Mouse (Mus musculus): Measurements from ENCODE around the gene Snx21. TPM values are rescaled to one million over a fixed set of nuclear protein-coding genes. Genes with fewer than 3 reads are reported as not detected.

The Snx21 gene
- polyA plus RNA-seq, 1 experiment, result 9.7 TPM

DNA sequence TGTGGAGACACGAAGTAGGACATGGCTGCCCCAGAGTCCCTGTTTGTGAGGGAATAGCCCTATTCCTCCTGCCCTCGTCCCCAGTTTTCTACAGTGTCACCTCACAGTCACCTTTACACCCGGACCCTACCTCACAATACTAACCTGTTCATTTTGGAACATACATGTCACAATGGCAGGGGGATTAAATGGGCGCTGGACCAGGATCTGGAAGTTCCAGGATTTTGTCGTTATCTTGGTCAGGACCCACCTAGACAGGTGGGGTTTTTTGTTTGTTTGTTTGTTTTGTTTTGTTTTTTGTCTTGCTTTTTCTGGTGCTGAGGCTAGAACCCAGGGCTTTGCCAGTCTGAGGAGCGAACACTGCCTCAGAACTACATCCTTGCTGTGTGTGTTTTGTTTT lies 42.8 kb downstream of the Snx21 start, which contains the start of gene Spata25:
TSS of gene Spata25 (minus strand) at position 101 of the 400 bp plus-strand sequence.
- H3K27me3 ChIP-seq (ENCODE audit: control insufficient read depth, insufficient read depth, low read length), result no peaks in the 10 kb centered on the region
- H3K36me3 ChIP-seq (ENCODE audit: control insufficient read depth, insufficient read depth, low read length), result no peaks in the 10 kb centered on the region
- peaks cover 10% of the 10 kb centered on the region for H3K4me1 ChIP-seq (ENCODE audit: control insufficient read depth, insufficient read depth, low read length)
- H3K27ac ChIP-seq (ENCODE audit: control insufficient read depth, insufficient read depth, low read depth, low read length), result peak within 1 kb of the TSS; percentile 80
- no peak for TF ChIP-seq CTCF (IDR thresholded peaks at IDR 0.05; ENCODE audit: control insufficient read depth, insufficient read depth, insufficient replicate concordance, low read depth, low read length)
- peak; percentile 49; the same call in 1 of the 2 replicates for TF ChIP-seq POLR2A (IDR thresholded peaks at IDR 0.05; ENCODE audit: control insufficient read depth, low read depth, low read length)
- H3K4me3 ChIP-seq (ENCODE audit: control insufficient read depth, low read depth, low read length), result peak within 1 kb of the TSS; percentile 23

DNA sequence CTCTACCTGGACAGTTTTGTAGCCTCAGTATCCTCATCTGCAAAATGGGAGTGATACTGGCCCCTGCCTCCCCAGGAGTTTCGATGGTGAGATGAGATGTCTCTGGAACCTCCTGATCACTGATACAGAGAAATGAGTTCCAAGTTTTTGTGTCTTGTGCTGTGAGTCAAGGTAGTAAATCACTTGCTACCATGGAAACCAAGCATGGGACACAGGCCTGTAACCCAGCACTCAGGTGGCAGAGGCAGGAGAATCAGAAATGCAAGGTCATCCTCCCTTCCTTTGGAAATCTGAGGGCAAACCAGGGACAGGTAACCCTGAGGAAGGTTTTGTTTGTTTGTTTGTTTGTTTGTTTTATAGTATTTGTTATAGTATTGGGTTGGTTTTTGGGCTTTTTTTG lies 43.5 kb downstream of the Snx21 start:
- H3K4me1 ChIP-seq (ENCODE audit: control insufficient read depth, insufficient read depth, low read length), result peaks cover 16% of the 10 kb centered on the region
- H3K4me3 ChIP-seq (ENCODE audit: control insufficient read depth, low read depth, low read length), result peak overlapping the region; percentile 23
- H3K27ac ChIP-seq (ENCODE audit: control insufficient read depth, insufficient read depth, low read depth, low read length), result peak overlapping the region; percentile 9; the same call in 1 of the 2 replicates
- no peaks in the 10 kb centered on the region for H3K36me3 ChIP-seq (ENCODE audit: control insufficient read depth, insufficient read depth, low read length)
- TF ChIP-seq CTCF (IDR thresholded peaks at IDR 0.05; ENCODE audit: control insufficient read depth, insufficient read depth, insufficient replicate concordance, low read depth, low read length) (no peak), POLR2A (IDR thresholded peaks at IDR 0.05; ENCODE audit: control insufficient read depth, low read depth, low read length) (no peak)
- no peaks in the 10 kb centered on the region for H3K27me3 ChIP-seq (ENCODE audit: control insufficient read depth, insufficient read depth, low read length)

DNA sequence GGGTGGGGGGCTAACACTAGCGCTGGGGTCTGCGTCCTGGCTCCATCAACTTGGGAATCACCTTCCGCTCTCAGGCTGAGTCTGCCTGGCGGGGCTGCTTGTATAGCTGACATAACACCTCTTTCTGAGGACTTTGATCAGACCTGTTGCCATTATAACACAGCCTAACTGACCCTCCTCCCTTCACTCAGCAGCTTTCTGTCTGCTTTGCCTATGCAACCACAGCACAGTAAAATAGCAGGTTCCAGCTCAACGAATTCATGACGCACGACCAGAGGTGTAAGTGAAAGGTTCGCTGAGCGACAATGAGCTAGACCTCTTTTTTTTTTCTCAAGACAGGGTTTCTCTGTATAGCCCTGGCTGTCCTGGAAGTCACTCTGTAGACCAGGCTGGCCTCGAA lies 45.4 kb downstream of the Snx21 start:
- H3K4me1 ChIP-seq (ENCODE audit: control insufficient read depth, insufficient read depth, low read length), result peaks cover 18% of the 10 kb centered on the region
- TF ChIP-seq CTCF (IDR thresholded peaks at IDR 0.05; ENCODE audit: control insufficient read depth, insufficient read depth, insufficient replicate concordance, low read depth, low read length) (no peak), POLR2A (IDR thresholded peaks at IDR 0.05; ENCODE audit: control insufficient read depth, low read depth, low read length) (no peak)
- H3K27ac ChIP-seq (ENCODE audit: control insufficient read depth, insufficient read depth, low read depth, low read length), result no peak overlapping the region
- H3K27me3 ChIP-seq (ENCODE audit: control insufficient read depth, insufficient read depth, low read length), result no peaks in the 10 kb centered on the region
- H3K36me3 ChIP-seq (ENCODE audit: control insufficient read depth, insufficient read depth, low read length), result no peaks in the 10 kb centered on the region
- peak overlapping the region; percentile 32; the same call in 1 of the 2 replicates for H3K4me3 ChIP-seq (ENCODE audit: control insufficient read depth, low read depth, low read length)

DNA sequence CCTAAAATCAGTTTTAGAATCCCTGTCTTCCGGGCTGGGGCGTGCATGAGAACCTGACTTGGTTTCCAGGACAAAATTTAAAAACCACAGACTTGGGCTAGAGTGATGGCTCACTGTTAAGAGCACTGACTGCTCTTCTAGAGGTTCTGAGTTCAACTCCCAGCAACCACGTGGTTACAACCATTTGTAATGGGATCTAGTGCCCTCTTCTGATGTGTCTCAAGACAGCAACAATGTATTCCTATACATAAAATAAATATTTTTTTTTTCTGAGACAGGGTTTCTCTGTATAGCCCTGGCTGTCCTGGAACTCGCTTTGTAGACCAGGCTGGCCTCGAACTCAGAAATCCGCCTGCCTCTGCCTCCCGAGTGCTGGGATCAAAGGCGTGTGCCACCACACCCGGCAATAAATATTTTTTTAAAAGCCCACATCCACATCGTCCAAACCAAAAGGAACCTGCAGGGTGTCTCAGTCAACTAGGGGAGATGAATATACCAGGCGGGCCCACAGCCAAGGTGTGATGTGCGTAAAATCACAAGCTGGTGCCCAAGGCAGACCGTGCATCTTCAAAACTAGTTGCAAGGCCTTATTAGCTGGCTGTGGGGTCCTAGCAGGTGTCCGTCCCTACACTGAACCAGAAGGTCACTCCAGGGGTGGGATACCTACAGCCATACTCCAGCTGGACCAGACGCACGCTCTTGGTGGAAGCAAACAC lies 46.6 kb downstream of the Snx21 start:
- H3K4me3 ChIP-seq (ENCODE audit: control insufficient read depth, low read depth, low read length), result no peak overlapping the region; the same call in 1 of the 2 replicates
- no peaks in the 10 kb centered on the region for H3K27me3 ChIP-seq (ENCODE audit: control insufficient read depth, insufficient read depth, low read length)
- peaks cover 18% of the 10 kb centered on the region for H3K4me1 ChIP-seq (ENCODE audit: control insufficient read depth, insufficient read depth, low read length)
- no peak overlapping the region for H3K27ac ChIP-seq (ENCODE audit: control insufficient read depth, insufficient read depth, low read depth, low read length)
- H3K36me3 ChIP-seq (ENCODE audit: control insufficient read depth, insufficient read depth, low read length), result no peaks in the 10 kb centered on the region
- TF ChIP-seq POLR2A (IDR thresholded peaks at IDR 0.05; ENCODE audit: control insufficient read depth, low read depth, low read length), result no peak

DNA sequence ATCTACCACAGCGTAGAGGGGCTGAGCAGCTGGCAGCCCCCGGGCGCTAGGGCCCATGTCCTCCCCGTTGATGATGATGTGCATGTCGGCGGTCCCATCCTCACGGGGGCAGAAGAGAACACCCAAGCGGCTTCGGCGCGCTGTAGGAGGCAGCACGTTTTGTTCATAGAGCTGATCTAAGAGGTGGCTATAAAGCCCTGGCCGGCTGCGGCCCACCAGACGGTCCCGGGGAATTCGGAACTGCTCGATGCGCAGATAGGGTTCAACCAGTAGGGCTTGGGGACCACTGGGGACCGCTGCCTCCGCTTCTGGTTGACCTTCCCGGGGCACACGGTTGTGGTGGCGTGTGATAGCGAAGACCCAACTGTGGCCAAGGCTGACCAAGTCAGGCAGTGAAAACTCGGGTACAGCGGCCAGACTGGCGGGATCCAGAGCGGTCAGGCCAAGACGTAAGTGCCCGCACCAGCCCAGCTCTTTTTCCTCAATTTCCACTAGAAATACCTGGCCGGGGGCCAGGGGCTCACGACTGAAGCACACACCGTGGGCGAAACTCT lies 47.2 kb downstream of the Snx21 start, which contains the start of gene Ctsa:
TSS of gene Ctsa (plus strand) at position 126 of the 554 bp plus-strand sequence.
- no peaks in the 10 kb centered on the region for H3K27me3 ChIP-seq (ENCODE audit: control insufficient read depth, insufficient read depth, low read length)
- H3K4me1 ChIP-seq (ENCODE audit: control insufficient read depth, insufficient read depth, low read length), result peaks cover 18% of the 10 kb centered on the region
- H3K27ac ChIP-seq (ENCODE audit: control insufficient read depth, insufficient read depth, low read depth, low read length), result peak within 1 kb of the TSS; percentile 43
- TF ChIP-seq CTCF (IDR thresholded peaks at IDR 0.05; ENCODE audit: control insufficient read depth, insufficient read depth, insufficient replicate concordance, low read depth, low read length) (0 out of 2 replicates have a peak, but pooled peaks have one; percentile 31), POLR2A (IDR thresholded peaks at IDR 0.05; ENCODE audit: control insufficient read depth, low read depth, low read length) (no peak)
- H3K4me3 ChIP-seq (ENCODE audit: control insufficient read depth, low read depth, low read length), result peak within 1 kb of the TSS; percentile 84
- H3K36me3 ChIP-seq (ENCODE audit: control insufficient read depth, insufficient read depth, low read length), result no peaks in the 10 kb centered on the region

DNA sequence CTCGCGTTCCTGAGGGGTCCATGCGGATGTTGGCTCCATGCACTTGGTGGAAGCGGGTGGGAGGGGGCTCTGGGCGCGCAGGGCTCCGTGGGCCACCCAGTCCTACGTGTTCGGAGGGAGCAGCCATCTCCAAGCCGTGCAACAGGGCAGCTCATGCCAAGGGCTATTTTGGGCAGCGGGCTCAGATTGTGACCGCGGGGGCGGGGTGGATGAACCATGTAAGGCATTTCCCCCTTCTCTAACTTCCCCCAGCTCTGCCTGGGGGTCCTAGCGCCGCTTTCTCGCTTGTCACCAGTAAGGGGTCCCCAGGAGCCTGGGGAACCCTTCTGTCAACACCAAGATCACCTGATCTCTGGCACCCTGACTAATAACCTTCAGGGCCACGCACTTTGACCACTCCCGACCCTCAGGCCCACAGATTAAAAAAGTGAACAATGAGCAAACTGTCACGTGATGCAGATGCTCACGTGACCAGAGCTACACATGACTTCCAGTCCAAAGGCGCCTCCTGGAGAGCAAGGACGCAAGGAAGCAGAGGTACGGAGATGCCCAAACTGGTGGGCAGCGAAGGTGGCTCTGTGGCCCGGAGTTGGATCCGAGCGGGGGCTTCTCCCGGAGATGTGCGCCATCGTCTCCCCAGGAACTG lies 47.8 kb downstream of the Snx21 start, which contains the start of gene Neurl2:
TSS of gene Neurl2 (minus strand) at position 143 of the 646 bp plus-strand sequence.
- TF ChIP-seq POLR2A (IDR thresholded peaks at IDR 0.05; ENCODE audit: control insufficient read depth, low read depth, low read length), result no peak
- Histone ChIP-seq H3K4me1 (ENCODE audit: control insufficient read depth, insufficient read depth, low read length) (peaks cover 18% of the 10 kb centered on the region), H3K36me3 (ENCODE audit: control insufficient read depth, insufficient read depth, low read length) (no peaks in the 10 kb centered on the region), H3K4me3 (ENCODE audit: control insufficient read depth, low read depth, low read length) (peak within 1 kb of the TSS; percentile 84), H3K27me3 (ENCODE audit: control insufficient read depth, insufficient read depth, low read length) (no peaks in the 10 kb centered on the region), H3K27ac (ENCODE audit: control insufficient read depth, insufficient read depth, low read depth, low read length) (peak within 1 kb of the TSS; percentile 43)

DNA sequence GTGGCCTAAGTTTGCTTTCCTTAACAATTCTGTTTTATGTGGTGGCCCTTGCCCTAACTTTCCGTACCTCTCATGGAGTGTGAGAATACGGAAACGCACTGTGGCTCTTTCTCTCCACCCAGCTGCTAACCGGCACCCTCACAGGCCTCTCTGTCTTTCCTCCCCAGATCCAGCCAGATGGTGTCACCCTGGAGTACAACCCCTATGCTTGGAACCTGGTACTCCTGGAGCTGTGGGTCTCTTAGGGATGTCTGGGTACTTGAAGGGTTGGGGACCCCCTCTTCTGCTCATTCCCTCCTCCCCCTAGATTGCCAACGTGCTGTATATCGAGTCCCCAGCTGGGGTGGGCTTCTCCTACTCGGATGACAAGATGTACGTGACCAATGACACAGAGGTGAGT lies 48.9 kb downstream of the Snx21 start:
- H3K4me3 ChIP-seq (ENCODE audit: control insufficient read depth, low read depth, low read length), result no peak overlapping the region; the same call in 1 of the 2 replicates
- no peak for TF ChIP-seq CTCF (IDR thresholded peaks at IDR 0.05; ENCODE audit: control insufficient read depth, insufficient read depth, insufficient replicate concordance, low read depth, low read length)
- no peak for TF ChIP-seq POLR2A (IDR thresholded peaks at IDR 0.05; ENCODE audit: control insufficient read depth, low read depth, low read length)
- no peak overlapping the region for H3K27ac ChIP-seq (ENCODE audit: control insufficient read depth, insufficient read depth, low read depth, low read length)
- H3K36me3 ChIP-seq (ENCODE audit: control insufficient read depth, insufficient read depth, low read length), result no peaks in the 10 kb centered on the region
- H3K27me3 ChIP-seq (ENCODE audit: control insufficient read depth, insufficient read depth, low read length), result no peaks in the 10 kb centered on the region
- peaks cover 18% of the 10 kb centered on the region for H3K4me1 ChIP-seq (ENCODE audit: control insufficient read depth, insufficient read depth, low read length)

Data from testis, adult 2 months (tissue).